Mouse (Mus musculus) lung, postnatal 36 days (tissue): ENCODE measurements around the gene Olfr774.
"Not testable (repeated sequence)": the region's sequence is repeated elsewhere in the genome, so short reads cannot be mapped to it uniquely, and the experiment has no call there.

Source experiments
- DNase-seq: peaks from one replicate; pipeline ENCODE4 v3.0.0; 2022; ENCODE audit warnings: mixed read lengths

The Olfr774 gene

GRCm38 (mm10) chr10:129235904-129236303, at the start of gene Olfr774:
Olfr774 (plus strand) TSS chr10:129236204.
- DNase-seq: no peak

- not testable (repeated sequence) for DNase-seq
Measured at GRCm38 (mm10) chr10:129187319-129187718, 48.7 kb upstream of the Olfr774 start, which contains the start of gene Olfr773. Olfr773 (minus strand) TSS chr10:129187419.

DNA sequence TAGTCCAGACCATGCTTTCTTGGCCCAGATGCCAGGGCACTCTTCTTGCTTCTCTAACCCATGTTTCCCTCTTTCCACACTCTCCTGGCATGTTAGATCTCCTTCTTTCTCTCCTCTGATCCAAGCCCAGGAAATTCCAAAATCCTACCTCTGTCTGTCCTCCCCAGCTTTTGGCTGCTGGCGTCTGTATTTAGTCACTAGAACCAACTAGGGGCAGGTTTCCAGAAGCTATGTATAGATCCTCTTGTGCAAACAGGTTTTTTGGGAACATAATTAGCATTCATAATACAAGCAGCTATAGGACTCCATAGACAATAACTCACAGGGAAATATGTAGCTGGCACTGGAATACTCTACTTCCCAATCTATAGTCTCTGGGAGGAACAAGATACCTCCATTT, 5.3 kb upstream of the Olfr774 start:
- DNase-seq: no peak

- no peak for DNase-seq
Measured at GRCm38 (mm10) chr10:129248112-129248511, 12.1 kb downstream of the Olfr774 start, which contains the start of gene Olfr775. Olfr775 (plus strand) TSS chr10:129248412.

DNA sequence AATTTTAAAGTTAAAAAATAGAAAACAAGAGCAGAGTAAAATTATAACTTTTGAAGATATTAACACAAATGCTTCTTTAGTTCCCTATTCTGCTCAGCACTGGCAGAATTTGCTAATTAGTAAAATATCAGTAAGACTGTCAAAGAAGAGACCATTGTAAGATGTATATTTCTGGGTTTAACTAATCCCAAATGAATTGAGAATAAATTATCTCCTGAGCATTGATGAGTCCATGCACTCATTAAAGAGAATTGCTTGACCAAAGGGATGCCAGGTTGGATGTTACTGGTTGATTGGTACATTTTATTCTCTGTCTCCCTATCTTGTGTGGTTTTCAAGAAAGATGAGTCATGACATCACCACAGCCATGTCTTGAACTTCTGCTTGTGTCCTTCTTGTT, 22.8 kb downstream of the Olfr774 start, which contains the start of gene Olfr776:
TSS of gene Olfr776 (plus strand) at position 301 of the 400 bp plus-strand sequence.
- DNase-seq: no peak

- DNase-seq: no peak
Measured at GRCm38 (mm10) chr10:129271081-129271535, 35.1 kb downstream of the Olfr774 start, which contains the start of gene Olfr777. Olfr777 (minus strand) TSS chr10:129271485.
